Mouse (Mus musculus): ENCODE measurements around the gene Kif6.

Kif6 gene

GRCm38 (mm10) chr17:49614577-49615235 is at the start of gene Kif6:
Gene Kif6 (plus strand): TSS chr17:49615136.
- DNase-seq = peak; percentile 49

- DNase-seq = no peak
Observed at GRCm38 (mm10) chr17:49568717-49569116, 46.2 kb upstream of the Kif6 start.

GRCm38 (mm10) chr17:49577321-49577720 is 37.6 kb upstream of the Kif6 start:
- no peak for DNase-seq

DNA sequence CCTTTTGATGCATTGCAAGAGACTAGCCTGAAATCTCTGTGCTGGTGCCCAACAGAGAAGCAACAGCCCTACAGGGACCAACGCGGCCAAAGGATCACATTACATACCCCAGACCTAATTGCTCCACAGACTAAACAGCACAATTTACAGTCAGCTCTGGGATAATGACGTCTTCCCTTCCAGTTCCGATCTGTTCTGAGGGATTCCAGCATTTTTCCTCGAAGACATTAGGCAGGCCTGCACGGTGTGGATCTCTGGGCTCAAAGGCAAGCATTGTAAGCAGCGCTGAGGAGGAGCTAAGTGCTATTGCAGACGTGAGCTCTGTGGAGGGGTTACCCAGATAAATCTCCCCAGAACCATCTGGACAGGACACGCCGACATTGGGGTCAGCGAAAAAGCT is 32.5 kb upstream of the Kif6 start:
- no peak for DNase-seq

GRCm38 (mm10) chr17:49590051-49590450 is 24.9 kb upstream of the Kif6 start:
- no peak for DNase-seq

- no peak for DNase-seq
Observed at GRCm38 (mm10) chr17:49605397-49605796, 9.5 kb upstream of the Kif6 start.

GRCm38 (mm10) chr17:49607351-49608027 is 7.4 kb upstream of the Kif6 start:
- DNase-seq = no peak

DNA sequence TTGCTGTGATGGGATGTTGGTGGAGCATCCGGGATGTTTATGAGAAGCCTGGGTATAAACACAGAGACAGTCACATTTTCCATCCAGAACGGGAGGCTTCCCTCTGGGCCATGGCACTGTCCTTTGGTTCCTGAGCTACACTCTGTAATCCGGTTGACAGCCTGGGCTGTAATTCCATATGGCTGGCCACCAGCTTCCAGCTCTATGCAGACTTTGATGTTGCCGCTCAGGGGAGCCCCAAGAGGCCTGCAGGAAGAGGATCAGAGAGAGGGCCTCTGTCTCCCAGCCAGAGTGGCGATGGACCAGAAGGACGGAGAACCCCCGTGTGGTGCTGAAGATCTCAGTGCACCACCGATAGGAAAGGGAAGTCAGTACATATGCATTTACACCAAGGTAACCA is 4.6 kb upstream of the Kif6 start:
- no peak for DNase-seq

- no peak for DNase-seq
Observed at GRCm38 (mm10) chr17:49615241-49615651, 310 bp downstream of the Kif6 start.

GRCm38 (mm10) chr17:49624572-49624971 is 9.6 kb downstream of the Kif6 start:
- DNase-seq = no peak

GRCm38 (mm10) chr17:49627011-49627794 is 12.3 kb downstream of the Kif6 start:
- no peak for DNase-seq

- peak; percentile 14 for DNase-seq
Observed at GRCm38 (mm10) chr17:49628875-49629274, 13.9 kb downstream of the Kif6 start.

DNA sequence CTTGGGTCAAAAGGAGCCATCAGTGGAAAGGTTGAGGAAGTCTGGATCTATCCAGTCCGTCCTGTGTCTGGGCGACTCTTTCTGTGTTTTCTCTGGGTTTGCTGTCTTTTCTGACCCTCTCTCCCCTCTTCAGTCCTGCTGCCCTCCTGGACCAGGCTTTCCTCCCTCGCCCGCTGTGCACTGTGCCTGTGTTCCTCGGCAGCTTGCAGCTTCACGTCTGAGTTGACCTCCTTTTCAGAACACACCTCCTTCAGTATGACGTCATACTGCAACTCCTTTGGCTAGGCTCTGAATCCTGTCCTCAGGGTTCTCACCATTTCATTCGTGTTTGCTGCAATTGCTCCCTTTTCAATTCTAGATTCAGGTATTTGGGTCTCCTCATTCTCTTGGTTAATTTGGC is 18.1 kb downstream of the Kif6 start:
- no peak for DNase-seq

DNA sequence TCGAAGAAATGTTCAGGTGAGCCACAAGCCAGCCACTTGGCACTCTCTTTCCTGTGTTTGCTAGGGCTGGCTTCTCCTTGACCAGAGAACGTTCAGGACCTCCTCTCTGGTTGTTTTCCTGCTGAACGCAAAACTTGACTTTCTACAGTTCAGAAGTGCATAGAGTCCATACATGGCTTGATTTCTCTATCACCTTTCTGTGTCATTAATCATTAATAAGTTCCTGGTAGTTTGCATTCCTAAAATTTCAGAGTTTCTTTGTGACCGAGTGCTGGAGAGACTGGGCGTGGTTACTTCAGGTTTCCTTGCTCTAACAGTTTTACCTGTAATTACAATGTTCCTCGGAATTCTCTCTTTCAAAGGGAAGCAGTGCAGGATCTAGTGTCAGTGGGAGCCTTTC is 27.0 kb downstream of the Kif6 start:
- DNase-seq = no peak

DNA sequence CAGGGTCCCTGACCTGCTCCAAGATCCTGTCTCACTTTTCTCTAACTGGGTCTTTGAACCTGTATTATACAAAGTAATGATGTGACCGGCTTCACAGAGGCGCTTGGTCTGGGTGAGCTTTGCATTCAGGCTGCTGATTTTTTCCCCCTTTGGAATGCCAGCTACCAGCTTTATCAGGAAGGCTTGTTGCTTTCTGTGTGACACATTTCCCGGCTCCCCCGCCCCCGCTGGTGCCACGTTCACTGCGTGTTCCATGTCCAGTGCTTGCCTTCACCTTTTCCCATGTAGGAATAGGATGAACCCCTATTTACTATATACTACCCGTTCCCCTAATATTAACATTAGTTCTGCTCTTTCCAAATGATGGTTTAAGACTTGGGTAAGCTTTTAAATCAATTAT is 27.4 kb downstream of the Kif6 start:
- DNase-seq = no peak

DNA sequence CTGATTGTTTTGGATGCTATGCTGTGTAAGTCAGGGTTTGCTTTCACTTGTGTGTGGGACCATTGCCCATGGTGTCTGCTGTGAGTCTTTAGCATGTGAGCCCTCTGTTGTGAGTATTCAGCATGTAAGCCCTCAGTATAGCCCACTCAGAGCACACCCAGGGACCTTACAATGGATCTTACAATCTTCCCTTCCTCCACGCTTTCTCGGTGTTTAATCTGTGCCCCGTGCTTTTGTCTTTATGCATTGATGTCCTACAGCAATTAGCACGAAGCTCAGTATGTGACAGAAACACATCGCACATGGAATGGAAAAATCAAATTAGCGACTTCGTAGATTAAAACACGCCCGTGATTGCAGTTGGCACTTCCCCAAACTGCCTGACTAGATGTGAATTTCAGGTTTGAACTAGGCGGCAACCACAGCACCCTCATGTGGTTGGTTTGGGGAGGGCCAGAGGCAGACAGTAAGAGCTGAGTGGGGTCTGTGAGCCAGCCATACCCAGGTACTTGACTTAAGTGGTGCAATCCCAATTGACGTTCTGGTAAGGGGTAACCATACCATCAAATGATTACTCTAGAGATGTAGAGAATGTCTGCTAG is 28.1 kb downstream of the Kif6 start:
- DNase-seq = no peak

DNA sequence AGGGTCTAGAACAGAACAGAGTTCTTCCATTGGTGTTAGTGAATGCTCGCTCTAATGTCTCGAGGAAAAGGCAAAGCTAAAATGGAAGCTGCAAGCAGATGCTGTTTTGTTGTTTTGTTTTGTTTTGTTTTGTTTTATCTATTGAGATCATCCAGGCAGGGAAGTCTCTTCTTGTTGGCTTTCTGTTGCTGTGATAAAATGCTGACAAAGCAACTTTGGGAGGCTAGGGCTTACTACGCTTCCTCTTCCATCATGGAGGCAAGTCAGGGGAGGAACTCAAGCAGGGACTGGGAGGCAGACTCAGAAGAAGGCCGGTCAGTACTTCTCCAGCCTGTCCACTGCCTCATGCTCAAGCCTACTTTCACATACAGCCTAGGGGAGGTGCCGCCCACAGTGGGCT is 31.3 kb downstream of the Kif6 start:
- no peak for DNase-seq

DNA sequence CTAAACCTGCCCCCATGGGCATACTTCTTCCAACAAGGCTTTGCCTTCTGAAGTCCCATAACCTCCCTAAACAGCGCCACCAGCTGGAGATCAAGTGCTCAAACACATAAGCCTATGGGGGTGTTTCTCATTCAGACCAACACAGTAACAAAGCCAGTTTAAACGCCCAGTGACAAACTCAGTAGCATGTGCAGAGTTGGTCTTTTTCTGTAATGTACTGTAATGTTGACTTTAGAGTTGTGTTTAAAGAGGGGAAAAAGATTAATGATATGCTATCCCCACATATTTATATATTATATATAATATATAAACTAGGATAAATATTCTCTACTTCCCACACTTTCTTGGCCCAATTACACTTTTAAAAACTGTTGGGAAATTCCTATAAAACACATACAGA is 34.0 kb downstream of the Kif6 start:
- no peak for DNase-seq

DNA sequence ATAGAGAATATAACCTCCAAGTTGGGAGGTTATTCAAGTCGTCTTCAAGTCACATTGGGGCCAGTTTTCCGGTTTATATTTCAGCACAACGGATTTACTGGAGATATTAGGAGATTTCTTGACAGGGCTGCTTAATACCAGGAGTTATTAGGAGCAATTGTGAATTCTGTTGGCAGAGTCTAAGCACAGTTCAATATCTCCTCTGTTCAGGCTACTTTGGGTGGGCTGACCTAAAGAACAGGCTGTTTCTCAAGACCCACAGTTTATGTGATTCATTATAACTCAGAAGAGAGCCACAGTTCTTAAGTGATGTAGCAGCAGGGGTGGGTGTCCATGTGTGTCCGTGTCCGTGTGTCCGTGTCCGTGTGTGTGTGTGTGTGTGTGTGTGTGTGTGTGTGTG is 34.5 kb downstream of the Kif6 start:
- DNase-seq = no peak

- no peak for DNase-seq
Observed at GRCm38 (mm10) chr17:49650366-49650765, 35.4 kb downstream of the Kif6 start.

DNA sequence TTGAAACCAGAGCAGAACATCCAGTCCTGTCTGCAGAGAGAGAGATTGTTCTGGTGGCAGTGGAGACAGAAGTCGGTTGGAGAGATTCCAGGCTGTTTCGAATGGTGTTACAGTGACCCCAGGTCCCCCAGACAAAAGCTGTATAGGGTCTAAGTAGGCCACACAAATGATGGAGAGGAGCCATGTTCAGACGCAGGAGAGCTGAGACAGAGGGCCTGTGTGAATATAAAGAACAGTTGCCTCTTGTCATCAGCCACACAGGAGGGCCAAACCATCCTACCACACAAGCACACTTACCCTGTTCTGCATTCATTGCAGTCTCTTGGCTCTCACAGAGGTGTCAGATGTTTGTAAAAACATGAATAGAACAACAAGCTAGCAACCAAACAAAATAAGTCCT is 37.4 kb downstream of the Kif6 start:
- DNase-seq = no peak

DNA sequence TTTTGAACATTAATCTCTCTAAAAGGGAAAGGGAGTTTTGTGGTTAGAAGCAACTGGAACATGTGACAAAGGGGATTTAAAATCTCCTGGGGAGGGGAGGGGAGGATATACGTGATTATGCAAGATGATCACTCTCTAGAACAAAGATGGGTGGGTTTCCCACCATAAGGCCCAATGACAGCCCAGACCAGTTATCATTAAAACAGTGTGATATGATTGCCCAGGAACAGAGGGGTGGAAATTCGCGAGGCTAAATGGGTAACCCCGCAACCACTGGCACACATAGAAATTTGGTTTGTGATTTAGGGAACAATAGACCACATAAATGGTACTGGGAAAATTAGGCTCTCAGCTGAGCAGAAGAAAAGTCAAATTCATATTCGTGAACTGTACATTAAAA is 37.9 kb downstream of the Kif6 start:
- DNase-seq = no peak

GRCm38 (mm10) chr17:49661626-49662025 is 46.7 kb downstream of the Kif6 start:
- DNase-seq = no peak

- DNase-seq = no peak
Observed at GRCm38 (mm10) chr17:49666728-49667127, 51.8 kb downstream of the Kif6 start.

Measured in thymus, postnatal 4 days (tissue).